Mouse (Mus musculus): ENCODE data around the gene Diras2.

Diras2 gene

DNA sequence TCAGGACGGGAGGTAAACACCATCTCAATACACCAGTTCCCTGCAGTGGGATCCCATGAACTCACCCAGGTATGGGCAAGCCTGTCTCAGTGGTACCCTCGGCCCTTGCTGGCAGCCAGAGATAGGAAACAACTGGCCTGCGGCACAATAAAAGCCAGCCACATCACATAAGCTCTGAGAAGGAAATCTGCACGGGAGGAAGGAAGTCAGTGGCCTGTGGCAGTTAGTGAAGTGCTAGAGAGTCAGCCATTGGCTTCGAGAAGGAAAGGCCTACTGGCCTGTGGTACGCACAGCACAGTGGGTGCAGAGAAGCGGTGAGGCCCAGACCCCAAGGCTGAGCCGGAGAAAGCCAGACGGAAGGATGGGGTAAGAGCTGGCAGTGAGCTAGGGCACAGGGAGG is 20.2 kb upstream of the Diras2 start:
- DNase-seq (ENCODE audit: low spot score): no peak

DNA sequence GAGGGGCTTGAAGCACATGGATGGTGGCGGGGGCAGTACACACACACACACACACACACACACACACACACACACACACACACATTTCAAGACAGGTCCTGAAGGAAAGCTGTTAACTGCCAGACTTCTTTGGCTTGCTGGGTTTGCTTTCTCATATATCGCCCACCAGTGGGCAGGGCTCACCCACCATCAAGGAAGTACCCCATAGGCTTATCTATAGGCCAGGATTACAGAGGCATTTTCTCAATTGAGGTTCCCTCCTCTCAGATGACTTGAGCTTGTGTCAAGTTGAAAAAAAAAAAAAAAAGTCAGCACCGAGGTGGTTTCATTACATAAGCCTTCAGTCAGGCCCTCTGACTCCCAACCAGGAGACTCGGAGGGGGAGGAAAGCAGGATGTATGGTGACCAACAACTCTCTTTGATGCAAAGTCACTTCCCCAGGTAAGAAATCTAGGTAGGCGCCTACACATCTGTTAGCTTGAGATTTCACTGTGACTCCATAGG is 19.7 kb upstream of the Diras2 start:
- no peak for DNase-seq (ENCODE audit: low spot score)

GRCm38 (mm10) chr13:52546288-52546687 is 15.2 kb upstream of the Diras2 start:
- no peak for DNase-seq (ENCODE audit: low spot score)

DNA sequence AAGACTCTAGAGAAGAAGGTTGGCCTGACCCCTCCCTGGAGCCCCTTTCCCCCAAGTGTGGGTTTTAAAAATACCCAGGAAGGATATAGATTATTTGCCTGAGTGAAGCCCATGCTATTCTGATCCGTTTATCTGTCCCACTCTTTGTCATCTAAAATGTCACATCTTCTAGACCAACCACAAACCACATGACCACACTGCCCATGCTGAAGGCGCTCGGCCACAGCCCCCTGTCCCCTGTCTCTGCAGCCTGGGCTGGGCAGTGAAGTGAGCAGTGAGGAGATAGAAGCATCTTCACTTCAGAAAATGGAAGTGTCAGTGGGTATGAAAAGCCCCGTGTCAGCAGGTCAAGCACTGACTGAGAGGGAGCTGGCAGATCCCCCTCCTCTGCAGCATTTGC is 11.6 kb upstream of the Diras2 start:
- no peak for DNase-seq (ENCODE audit: low spot score)

- no peak for DNase-seq (ENCODE audit: low spot score)
These were observed 11.0 kb upstream of the Diras2 start for GRCm38 (mm10) chr13:52542036-52542526.

GRCm38 (mm10) chr13:52541385-52542035 is 10.4 kb upstream of the Diras2 start:
- DNase-seq (ENCODE audit: low spot score): no peak

DNA sequence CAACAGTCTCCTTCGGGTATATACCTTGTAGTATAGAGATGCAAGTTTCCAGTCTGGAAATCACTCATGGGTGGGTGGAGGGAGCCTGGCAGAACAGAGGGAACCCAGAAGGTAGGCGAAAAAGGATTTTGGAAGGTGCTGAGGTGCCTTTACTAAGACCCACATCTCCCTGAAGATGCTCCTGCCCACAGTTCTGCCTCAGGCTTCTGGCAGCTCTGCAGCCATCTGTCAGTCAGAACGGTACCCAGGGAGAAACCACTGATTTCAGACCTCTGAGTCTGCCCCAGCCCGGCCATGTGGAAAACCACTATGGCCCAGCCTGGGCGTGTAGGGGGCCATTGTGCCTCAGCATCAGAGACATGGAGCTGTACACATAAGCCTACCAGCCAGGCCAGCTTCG is 8.4 kb upstream of the Diras2 start:
- no peak for DNase-seq (ENCODE audit: low spot score)

DNA sequence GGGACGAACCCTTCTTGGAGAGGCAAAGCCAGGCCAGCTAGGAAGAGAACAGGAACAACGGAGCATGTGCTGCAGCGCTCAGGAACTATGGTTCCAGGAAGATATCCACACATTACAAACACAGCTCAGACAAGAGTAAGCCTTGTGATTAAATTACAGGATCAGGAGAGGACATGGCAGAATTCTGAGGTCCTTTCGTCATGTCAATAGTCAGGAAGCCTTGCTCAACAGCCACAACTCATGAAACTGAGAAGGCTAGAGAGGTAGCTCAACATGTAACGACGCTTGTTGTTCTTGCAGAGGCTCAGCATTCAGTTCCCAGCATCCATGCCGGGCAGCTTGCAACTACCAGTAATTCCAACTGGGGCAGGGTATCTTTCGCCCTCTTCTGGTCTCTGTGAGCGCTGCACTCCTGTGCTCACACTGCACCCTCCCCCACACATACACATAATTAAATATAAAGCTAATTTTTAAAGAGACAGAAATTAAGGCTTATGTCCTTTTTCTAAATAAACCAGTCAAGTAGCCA is 7.6 kb upstream of the Diras2 start:
- no peak for DNase-seq (ENCODE audit: low spot score)

DNA sequence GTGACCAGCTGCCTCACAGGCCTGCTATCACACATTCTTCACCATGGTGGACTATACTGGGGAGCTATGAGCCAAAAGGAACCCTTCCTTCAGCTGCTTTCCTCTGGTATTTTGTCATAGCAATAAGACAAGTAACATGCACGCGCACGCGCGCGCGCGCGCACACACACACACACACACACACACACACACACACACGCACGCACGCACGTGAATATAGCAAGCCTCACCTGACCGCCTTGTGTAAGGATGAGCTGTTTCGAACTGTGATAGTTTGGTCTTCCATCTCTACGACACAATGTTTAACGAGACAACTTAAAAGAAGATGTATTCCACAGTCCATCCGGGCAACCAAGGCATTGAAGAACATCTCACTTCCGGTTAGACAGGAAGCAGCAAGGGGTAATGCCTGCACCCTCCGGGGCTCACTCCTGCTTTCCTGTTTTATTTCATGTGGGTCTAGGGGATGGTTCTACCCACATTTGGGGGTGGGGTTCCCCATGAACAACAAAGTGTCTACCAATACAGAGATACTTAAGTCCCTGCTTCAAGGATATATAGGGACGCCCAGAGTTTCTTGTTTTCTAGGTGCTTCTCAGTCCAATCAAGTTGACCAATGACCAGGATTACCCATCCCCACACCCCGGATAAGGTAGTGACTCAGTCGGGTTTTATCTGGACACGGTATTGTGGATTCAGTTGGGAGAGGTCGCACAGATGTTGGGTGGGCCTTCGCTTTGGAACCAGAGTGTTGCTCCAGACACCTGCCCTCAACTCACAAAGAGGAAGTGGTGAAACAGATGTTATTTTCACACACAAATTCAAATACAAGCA is 6.9 kb upstream of the Diras2 start:
- no peak for DNase-seq (ENCODE audit: low spot score)

DNA sequence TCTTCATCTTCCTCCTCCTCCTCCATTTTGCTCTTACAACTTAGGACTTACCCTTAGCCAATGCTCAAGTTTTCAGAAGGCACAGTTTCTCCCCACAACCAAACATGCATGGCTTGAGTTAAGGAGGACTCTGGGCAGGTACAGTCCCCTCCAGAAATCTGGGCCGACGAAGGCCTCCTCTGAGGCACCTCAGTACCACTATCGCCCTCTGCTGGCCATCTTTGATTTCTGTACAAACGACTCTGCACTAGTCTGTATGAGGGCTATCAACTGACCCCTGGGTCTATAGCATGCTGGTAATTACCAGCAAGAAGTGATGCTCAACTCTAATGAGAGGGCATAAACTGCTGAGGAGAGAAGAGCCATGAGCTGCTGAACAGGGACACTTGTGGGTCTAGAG is 4.5 kb upstream of the Diras2 start:
- DNase-seq (ENCODE audit: low spot score): peak; percentile 86

- DNase-seq (ENCODE audit: low spot score): no peak
These were observed 2.6 kb upstream of the Diras2 start for GRCm38 (mm10) chr13:52533644-52534043.

DNA sequence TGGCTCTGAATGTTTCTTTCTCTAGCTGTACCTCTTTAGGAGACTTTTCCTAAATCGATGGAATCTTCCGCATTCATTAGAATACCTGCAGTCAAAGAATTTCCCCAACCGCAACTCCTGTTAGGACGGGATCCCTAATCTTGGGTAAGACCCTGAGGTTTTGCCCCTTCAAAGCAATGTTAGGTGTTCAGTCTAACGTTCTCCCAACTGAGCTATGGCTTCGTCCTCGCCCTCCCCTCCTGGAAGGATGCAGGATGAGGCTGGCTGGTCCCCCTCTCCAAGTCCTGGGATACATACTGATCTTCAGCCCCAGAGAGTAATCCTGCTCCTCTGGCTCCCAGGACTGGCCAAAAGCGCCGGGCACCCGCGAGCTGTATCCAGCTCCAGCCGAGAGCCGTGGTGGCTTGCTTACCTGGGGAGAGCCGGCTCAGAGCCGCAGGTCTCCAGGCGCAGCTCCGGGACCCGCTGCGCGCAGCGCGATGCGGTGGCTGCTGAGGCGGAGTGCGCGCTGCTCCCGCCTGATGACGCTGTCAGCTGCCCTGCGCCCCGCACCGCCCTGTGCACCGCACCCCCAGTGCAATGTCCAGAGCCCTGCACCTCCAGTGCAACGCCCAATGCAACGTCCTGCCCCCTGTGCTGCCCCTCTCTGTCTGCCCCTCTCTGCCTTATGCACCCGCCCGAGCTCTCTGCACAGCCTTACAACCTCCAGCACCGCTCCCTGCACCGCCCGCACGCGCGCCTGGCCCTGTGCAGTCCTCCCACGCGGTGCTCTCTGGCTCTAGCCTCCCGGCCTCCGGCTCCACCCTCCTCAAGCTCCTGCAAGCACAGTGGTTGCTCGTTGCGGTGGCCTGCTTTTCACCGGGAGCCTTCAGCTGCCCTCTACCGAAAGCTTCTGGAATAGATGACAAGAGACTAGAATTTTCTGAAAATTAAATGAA is 802 bp downstream of the Diras2 start:
- peak; percentile 87 for DNase-seq (ENCODE audit: low spot score)

GRCm38 (mm10) chr13:52529188-52529972 is 1.7 kb downstream of the Diras2 start:
- DNase-seq (ENCODE audit: low spot score): no peak

DNA sequence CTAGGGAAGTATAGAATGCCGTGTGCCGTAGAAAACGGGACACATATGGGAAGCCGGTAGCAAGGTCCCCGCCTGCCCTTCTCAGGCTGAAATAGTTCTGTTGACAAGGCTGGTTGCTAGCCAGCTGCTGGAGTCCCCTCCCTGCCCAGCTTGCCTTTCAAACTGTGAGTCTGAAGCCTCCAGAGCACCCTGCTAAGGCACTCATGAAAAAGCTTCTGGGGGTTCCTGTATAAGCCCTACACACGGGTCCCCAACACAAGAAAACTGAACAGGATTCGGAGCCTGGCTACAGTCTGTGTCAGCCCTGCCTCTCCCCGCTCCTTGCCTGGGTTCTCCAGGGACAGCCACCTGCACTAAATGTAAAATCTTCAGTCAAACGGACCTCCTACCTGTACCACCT is 2.3 kb downstream of the Diras2 start:
- no peak for DNase-seq (ENCODE audit: low spot score)

- DNase-seq (ENCODE audit: low spot score): no peak
These were observed 2.8 kb downstream of the Diras2 start for GRCm38 (mm10) chr13:52528281-52528680.

DNA sequence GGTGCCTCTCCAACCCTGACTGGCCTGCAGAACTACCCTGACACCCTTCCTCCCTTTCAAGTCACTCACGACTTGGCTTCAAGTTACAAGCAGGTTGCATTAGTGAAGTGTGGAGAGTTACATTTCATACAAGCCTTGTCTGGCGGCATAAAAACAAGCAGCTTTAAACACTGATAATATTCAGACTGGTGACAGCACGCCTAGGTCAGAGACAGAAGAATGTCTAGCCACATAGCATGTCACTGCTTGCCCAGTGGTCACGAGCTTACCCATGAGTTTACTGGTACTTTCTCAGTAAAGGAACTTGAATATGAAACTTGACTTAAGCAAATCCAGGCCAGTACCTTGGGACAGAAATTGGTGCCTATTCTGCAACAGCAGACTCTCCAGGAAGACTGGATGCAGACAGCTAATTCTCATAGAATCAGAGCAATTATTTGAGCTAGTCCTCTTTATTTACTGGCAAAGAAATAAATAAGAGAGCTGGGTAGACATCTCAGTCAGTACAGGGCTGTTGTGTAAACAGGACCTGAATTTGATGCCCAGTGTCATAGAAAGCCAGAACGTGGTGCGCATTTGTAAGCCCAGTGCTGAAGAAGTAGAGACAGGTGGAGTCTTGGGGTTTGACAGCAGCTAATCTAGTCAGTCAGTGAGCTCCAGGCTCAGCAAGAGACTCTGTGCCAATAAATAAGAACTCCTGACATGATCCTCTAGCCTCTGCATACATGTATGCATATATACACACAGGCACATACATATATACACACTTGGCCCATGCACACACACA is 4.6 kb downstream of the Diras2 start:
- no peak for DNase-seq (ENCODE audit: low spot score)

- DNase-seq (ENCODE audit: low spot score): no peak
These were observed 6.8 kb downstream of the Diras2 start for GRCm38 (mm10) chr13:52524313-52524712.

- peak; percentile 36 for DNase-seq (ENCODE audit: low spot score)
These were observed 9.9 kb downstream of the Diras2 start for GRCm38 (mm10) chr13:52521176-52521575.

DNA sequence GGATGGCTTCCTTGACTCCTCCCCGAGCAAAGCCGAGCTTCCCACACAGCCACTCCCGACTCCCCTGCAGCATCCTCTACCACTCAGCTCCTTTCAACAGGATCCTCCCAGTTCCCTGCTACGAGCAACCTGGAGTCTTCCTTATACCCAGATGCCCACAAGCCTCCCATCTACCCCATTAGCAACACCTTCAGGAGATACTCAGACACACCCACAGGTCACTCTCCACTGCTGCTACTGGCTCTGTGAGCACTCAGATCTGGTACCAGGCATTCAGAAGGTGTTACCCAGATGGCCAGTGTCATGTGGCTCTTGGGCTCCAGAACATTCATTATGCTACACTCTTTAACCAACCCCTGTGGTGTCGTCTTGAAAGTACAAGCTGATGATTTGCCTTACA is 11.7 kb downstream of the Diras2 start:
- no peak for DNase-seq (ENCODE audit: low spot score)

DNA sequence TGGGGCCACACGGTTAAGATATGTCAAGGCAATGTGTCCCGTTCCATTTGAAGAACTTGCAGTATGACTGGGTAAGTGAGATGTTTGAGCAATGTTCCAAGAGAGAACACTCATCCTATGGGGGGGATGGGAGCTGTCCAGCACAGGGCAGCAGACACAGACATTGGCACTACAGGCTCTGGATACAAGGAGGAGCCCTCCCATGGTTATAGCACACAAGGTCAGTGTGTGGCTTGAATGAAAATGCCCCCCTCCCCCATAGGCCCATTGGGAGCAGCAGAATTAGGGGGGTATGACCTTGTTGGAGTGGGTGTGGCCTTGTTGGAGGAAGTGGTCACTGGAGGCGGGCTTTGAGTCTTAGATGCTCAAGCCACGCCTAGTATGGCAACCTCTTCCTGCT is 12.7 kb downstream of the Diras2 start:
- DNase-seq (ENCODE audit: low spot score): no peak
